Mouse (Mus musculus): ENCODE results near the gene Lrfn3. TPM values are rescaled to one million over a fixed set of nuclear protein-coding genes. Genes with fewer than 3 reads are reported as not detected.

Lrfn3 gene
- total and polyA plus RNA-seq, 3 experiments = 0.08 TPM; not detected in 2

GRCm38 (mm10) chr7:30353279-30353822 is 9.2 kb downstream of the Lrfn3 start:
- no peaks in the 10 kb centered on the region for H3K36me3 ChIP-seq (replicated peaks in 1 of 2; ENCODE audit: control insufficient read depth in 1 of 2, insufficient read depth in 1 of 2, low read length in 1 of 2)
- in situ Hi-C loops (cut with MboI; ENCODE audit: low pct_ligation_motif_present, low pct_unique_long_range_greater_than_20kb, low sequenced_read_pairs) = no loop called here
- no peak for TF ChIP-seq CHD2 (IDR thresholded peaks at IDR 0.05; ENCODE audit: low read length)
- TF ChIP-seq ZMIZ1 (IDR thresholded peaks at IDR 0.05; ENCODE audit: low read depth, low read length) = no peak
- no peak for TF ChIP-seq E2F4 (IDR thresholded peaks at IDR 0.05; ENCODE audit: insufficient replicate concordance, low read depth, low read length)
- TF ChIP-seq KAT2A (IDR thresholded peaks at IDR 0.05; ENCODE audit: insufficient replicate concordance, low read length) = no peak
- TF ChIP-seq PAX5 (IDR thresholded peaks at IDR 0.05; ENCODE audit: low read length) = no peak
- TF ChIP-seq IRF4 (IDR thresholded peaks at IDR 0.05; ENCODE audit: low read depth, low read length) = 0 out of 2 replicates have a peak, but pooled peaks have one; percentile 8
- TF ChIP-seq POLR2AphosphoS2 (IDR thresholded peaks at IDR 0.05; ENCODE audit: low read depth, low read length) = no peak
- TF ChIP-seq CTCF (conservative IDR thresholded peaks at IDR 0.05 in 1 of 2, IDR thresholded peaks at IDR 0.05 in 1 of 2; ENCODE audit: low read depth in 2 of 2, low read length in 2 of 2) = peak; percentile 71 to 79
- no peak for TF ChIP-seq USF2 (conservative IDR thresholded peaks at IDR 0.05; ENCODE audit: low read depth, low read length)
- TF ChIP-seq TBP (conservative IDR thresholded peaks at IDR 0.05; ENCODE audit: low read depth, low read length) = no peak
- TF ChIP-seq ZKSCAN1 (IDR thresholded peaks at IDR 0.05; ENCODE audit: borderline replicate concordance, low read depth, low read length) = no peak
- no peak for TF ChIP-seq UBTF (IDR thresholded peaks at IDR 0.05; ENCODE audit: low read depth, low read length)
- peak; percentile 45 for TF ChIP-seq SMC3 (IDR thresholded peaks at IDR 0.05; ENCODE audit: low read depth, low read length)
- no peak for TF ChIP-seq HCFC1 (IDR thresholded peaks at IDR 0.05; ENCODE audit: low read depth, low read length)
- TF ChIP-seq MAZ (IDR thresholded peaks at IDR 0.05; ENCODE audit: low read depth, low read length) = no peak
- no peak for TF ChIP-seq ZC3H11A (IDR thresholded peaks at IDR 0.05; ENCODE audit: low read depth, low read length)
- TF ChIP-seq ZNF384 (IDR thresholded peaks at IDR 0.05; ENCODE audit: low read depth, low read length) = no peak
- no peak for TF ChIP-seq SIN3A (IDR thresholded peaks at IDR 0.05; ENCODE audit: low read length)
- no peak for TF ChIP-seq TCF12 (IDR thresholded peaks at IDR 0.05; ENCODE audit: low read depth, low read length)
- no peak for TF ChIP-seq MAFK (IDR thresholded peaks at IDR 0.05; ENCODE audit: insufficient replicate concordance, low read length)
- no peak for TF ChIP-seq MYC (IDR thresholded peaks at IDR 0.05; ENCODE audit: low read depth, low read length)
- TF ChIP-seq RCOR1 (conservative IDR thresholded peaks at IDR 0.05; ENCODE audit: low read depth, low read length) = no peak
- TF ChIP-seq RAD21 (IDR thresholded peaks at IDR 0.05; ENCODE audit: low read depth, low read length) = peak; percentile 26

More at GRCm38 (mm10) chr7:30353279-30353822, 9.2 kb downstream of the Lrfn3 start:
- H3K27me3 ChIP-seq (replicated peaks) = peaks cover 95% of the 10 kb centered on the region
- peak overlapping the region in 1 of 3 experiments; percentile 26 for H3K4me3 ChIP-seq (replicated peaks in 1 of 3; ENCODE audit: low read depth in 2 of 3, low read length in 2 of 3, poor library complexity in 1 of 3)
- no peaks in the 10 kb centered on the region for H3K79me2 ChIP-seq (replicated peaks; ENCODE audit: control insufficient read depth, extremely low read depth, insufficient read depth, poor library complexity, severe bottlenecking)
- dilution Hi-C loops (cut with MboI; ENCODE audit: extremely low pct_ligation_motif_present, extremely low pct_unique_long_range_greater_than_20kb, low sequenced_read_pairs) = no loop called here
- H3K4me1 ChIP-seq (ENCODE audit: control insufficient read depth in 1 of 2, insufficient read depth in 2 of 2) = peaks cover 8 to 9% of the 10 kb centered on the region in 2 experiments
- no peaks in the 10 kb centered on the region for H3K9me3 ChIP-seq (replicated peaks; ENCODE audit: low read length)
- DNase-seq (ENCODE audit: extremely low read depth) = peak; percentile 65
- no peak overlapping the region for H3K4me2 ChIP-seq (ENCODE audit: insufficient read depth, low read depth, poor library complexity, severe bottlenecking)
- no peak overlapping the region for H3K9ac ChIP-seq (ENCODE audit: insufficient read depth, low read depth)
- H3K27ac ChIP-seq (ENCODE audit: insufficient read depth, low read depth) = no peak overlapping the region

All from CH12.LX (cell line).